Mouse (Mus musculus) heart, embryonic 10.5 days (tissue): ENCODE data around the gene Ifitm1. TPM values are rescaled to one million over a fixed set of nuclear protein-coding genes. Genes with fewer than 3 reads are reported as not detected.
A peak's percentile ranks its signal among the peaks of the same experiment; 100 is the strongest.
"Not testable (repeated sequence)": the region's sequence is repeated elsewhere in the genome, so short reads cannot be mapped to it uniquely, and the experiment has no call there.

Experiments used
- DNase-seq: peaks from one replicate; pipeline ENCODE4 v3.0.0-alpha.2; 2017; ENCODE audit warnings: low spot score
- H3K27ac ChIP-seq: fragments of 300-500 bp; sonication (generic); 2 replicates; pipeline ENCODE4 v1.5.1; 2016; ENCODE audit warnings: mild to moderate bottlenecking
- H3K27me3 ChIP-seq: fragments of 300-500 bp; sonication (generic); 2 replicates; pipeline ENCODE4 v1.6.1; 2016; ENCODE audit warnings: mild to moderate bottlenecking; ENCODE audit not compliant: poor library complexity, insufficient read depth, severe bottlenecking
- H3K36me3 ChIP-seq: fragments of 300-500 bp; sonication (generic); 2 replicates; pipeline ENCODE4 v1.6.1; 2016; ENCODE audit warnings: mild to moderate bottlenecking, moderate library complexity
- H3K4me1 ChIP-seq: fragments of 300-500 bp; sonication (generic); 2 replicates; pipeline ENCODE4 v1.6.1; 2016; ENCODE audit warnings: mild to moderate bottlenecking
- H3K4me3 ChIP-seq: fragments of 300-500 bp; sonication (generic); 2 replicates; pipeline ENCODE4 v1.5.1; 2016; ENCODE audit warnings: mild to moderate bottlenecking, moderate library complexity
- H3K9me3 ChIP-seq: fragments of 300-500 bp; sonication (generic); 2 replicates; pipeline ENCODE4 v1.6.1; 2016; ENCODE audit warnings: mild to moderate bottlenecking, moderate library complexity
- WGBS: fragments of 180-500 bp; shearing (Covaris S2); methylation state at CpG from one replicate; pipeline ENCODE4 v1.1.7; 2016; 5-methylcytosine and 5-hydroxymethylcytosine counted together
- polyA plus RNA-seq: library from polyadenylated mRNA; unstranded; fragments of >200 nt; fragmentation: Nextera tagmentation; extraction: Ambion mirVana; gene quantifications from 2 replicates; pipeline ENCODE4 v1.2.1, GENCODE M21; 2016

The Ifitm1 gene
- polyA plus RNA-seq, 1 experiment from 2014 or later = 12.5 TPM

DNA sequence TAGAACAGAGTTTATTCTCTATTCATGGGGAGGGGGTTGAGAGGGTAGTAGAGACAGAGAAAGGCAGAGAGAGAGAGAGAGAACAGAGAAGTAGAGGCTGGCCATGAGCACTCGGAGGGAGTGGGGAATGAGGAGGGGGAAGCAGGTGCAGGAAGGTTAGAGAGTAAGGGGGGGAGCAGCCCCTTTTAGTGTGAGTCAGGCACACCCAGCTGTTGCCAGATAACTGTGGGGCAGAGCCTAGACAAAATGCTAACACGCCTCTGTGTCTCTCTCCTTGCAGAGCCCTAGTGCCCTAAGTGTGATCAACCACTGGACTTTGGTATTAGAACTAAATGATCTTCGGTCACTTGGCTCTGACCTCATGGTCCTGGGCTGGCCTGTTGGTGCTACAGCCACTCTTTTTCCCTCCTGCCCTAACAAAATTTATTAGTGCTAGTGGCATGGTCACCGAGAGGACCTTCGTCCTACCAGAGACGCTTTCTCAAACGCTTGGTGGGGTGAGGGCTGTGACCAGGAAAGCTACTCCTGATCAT is 44.3 kb downstream of the Ifitm1 start:
- H3K4me3 ChIP-seq = no peak overlapping the region
- DNase-seq = no peak
- peaks cover 22% of the 10 kb centered on the region for H3K4me1 ChIP-seq
- WGBS = 81% methylated on average over 7 of the region's 7 CpGs
- H3K27me3 ChIP-seq = peaks cover 22% of the 10 kb centered on the region
- H3K27ac ChIP-seq = peak overlapping the region; percentile 75; the same call in 1 of the 2 replicates
- H3K36me3 ChIP-seq = no peaks in the 10 kb centered on the region
- no peaks in the 10 kb centered on the region for H3K9me3 ChIP-seq

DNA sequence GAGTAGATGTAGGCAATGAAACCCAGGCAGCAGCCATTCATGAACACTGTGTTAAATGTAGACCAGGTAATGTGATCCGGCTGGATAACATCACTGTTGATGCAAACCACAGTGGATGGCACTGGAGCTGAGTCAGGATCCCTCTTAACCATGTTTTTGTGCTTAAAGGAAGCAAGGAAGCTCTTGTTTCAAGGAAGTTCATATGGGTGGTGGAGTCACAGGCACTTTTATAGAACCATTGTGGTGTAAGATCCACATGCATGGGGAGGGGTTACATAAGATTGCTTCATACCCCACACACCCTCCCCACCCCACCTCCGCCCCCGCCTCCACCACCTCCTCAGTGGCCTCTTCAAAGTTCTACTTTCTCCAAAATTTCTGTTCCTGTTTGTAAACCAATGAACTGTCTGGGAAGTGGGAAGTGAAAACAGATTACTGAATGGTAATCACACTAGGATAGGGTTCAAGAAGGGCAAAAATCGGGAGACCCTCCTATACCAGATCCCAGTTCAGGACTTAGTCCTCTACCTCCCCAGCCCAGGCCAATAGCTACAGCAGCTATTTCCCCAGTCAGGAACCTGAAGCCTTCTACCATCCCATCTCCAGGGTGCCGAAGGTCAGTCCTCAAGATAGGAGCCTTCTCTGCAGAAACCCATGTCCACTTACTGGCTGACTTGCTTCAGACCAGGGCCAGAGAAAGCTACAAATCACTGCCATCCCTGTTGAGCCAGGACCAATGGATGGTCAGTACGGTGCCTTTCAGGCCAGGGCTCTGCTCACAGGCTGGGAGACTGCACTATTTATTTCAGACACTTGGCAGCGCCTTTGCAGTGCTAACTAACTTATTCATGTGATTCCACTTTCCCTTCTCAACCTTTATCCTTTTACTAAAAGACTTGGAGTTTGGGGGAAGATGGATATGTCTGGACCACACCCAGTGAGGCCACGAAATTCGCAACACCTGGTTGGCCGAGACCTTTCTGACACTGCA is 50.0 kb downstream of the Ifitm1 start:
- no peak for DNase-seq
- Histone ChIP-seq H3K4me3 (no peak overlapping the region), H3K27me3 (no peaks in the 10 kb centered on the region), H3K27ac (no peak overlapping the region), H3K9me3 (no peaks in the 10 kb centered on the region), H3K36me3 (no peaks in the 10 kb centered on the region), H3K4me1 (no peaks in the 10 kb centered on the region)
- WGBS = 87% methylated on average over 10 of the region's 10 CpGs

DNA sequence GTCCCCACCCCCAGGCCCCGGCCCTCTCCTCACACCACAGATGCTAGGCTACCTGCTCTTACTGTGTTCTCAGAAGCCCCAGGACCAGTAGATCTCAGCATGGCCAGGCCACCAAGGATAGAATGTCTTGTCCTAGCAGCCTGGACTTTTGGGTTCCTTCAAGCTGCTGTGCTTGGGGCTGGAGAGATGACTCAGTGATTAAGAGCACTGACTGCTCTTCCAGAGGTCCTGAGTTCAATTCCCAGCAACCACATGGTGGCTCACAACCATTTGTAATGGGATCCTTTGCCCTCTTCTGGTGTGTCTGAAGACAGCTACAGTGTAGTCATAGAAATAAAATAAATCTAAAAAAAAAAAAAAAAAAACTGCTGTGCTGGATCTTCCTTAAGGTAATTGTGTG is 50.8 kb downstream of the Ifitm1 start, which contains the start of gene Ifitm6:
Gene Ifitm6, minus strand, starts transcription at position 101 of the 400 bp plus-strand sequence.
- H3K27me3 ChIP-seq, H3K27ac ChIP-seq, H3K4me3 ChIP-seq, H3K9me3 ChIP-seq, H3K4me1 ChIP-seq, DNase-seq, H3K36me3 ChIP-seq: not testable (repeated sequence)
- 84% methylated on average over 1 of the region's 1 CpGs for WGBS

DNA sequence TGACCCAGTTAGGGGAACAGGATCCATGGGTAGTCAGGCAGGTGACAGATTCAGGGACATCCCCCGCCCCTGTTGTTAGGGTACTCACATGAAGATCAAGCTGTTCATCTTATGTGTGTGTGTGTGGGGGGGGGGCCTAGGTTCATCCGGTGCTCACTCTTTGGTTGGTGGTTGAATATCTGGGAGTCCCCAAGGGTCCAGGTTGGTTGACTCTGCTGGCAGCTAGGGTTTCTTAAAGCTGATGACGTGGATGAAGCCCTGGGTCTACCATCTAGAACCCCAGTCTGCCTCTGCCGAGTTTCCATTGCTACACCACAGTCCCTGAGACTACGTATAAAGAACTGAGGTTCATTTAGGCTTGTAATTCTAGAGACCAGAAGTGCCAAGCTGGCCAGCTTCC is 52.0 kb downstream of the Ifitm1 start:
- Histone ChIP-seq H3K9me3 (no peaks in the 10 kb centered on the region), H3K4me3 (no peak overlapping the region), H3K27me3 (no peaks in the 10 kb centered on the region), H3K27ac (no peak overlapping the region), H3K4me1 (no peaks in the 10 kb centered on the region), H3K36me3 (no peaks in the 10 kb centered on the region)
- DNase-seq = no peak
- WGBS = 80% methylated on average over 5 of the region's 5 CpGs

Other genes with a start within 250 kb of the Ifitm1 start
- not detected in 2 replicates for gene Cyp2e1, start 203.5 kb upstream of the Ifitm1 start, polyA plus RNA-seq
- 0.16 and 0.49 TPM in 2 replicates for gene Syce1, start 179.4 kb upstream of the Ifitm1 start, polyA plus RNA-seq
- 1.0 and 1.1 TPM in 2 replicates for gene Zfp941, start 145.0 kb upstream of the Ifitm1 start, polyA plus RNA-seq
- 0.85 TPM in 1 of 2 replicates, not detected in the other for gene Urah, start 132.2 kb upstream of the Ifitm1 start, polyA plus RNA-seq
- not detected in 2 replicates for gene Scgb1c1, start 121.7 kb upstream of the Ifitm1 start, polyA plus RNA-seq
- gene Odf3, start 119.4 kb upstream of the Ifitm1 start, polyA plus RNA-seq = not detected in 2 replicates
- not detected in 2 replicates for gene Gm45785, start 110.9 kb upstream of the Ifitm1 start, polyA plus RNA-seq
- 47.3 and 58.8 TPM in 2 replicates for gene Ric8a, start 110.3 kb upstream of the Ifitm1 start, polyA plus RNA-seq
- gene Bet1l, start 109.6 kb upstream of the Ifitm1 start, polyA plus RNA-seq = 28.1 and 31.4 TPM in 2 replicates
- 249 and 270 TPM in 2 replicates for gene Psmd13, start 85.3 kb upstream of the Ifitm1 start, polyA plus RNA-seq
- 31.5 and 40.1 TPM in 2 replicates for gene Sirt3, start 84.9 kb upstream of the Ifitm1 start, polyA plus RNA-seq
- gene Cox8b, start 66.8 kb upstream of the Ifitm1 start, polyA plus RNA-seq = 13.6 and 46.8 TPM in 2 replicates
- 0.14 TPM in 1 of 2 replicates, not detected in the other for gene Nlrp6, start 46.3 kb upstream of the Ifitm1 start, polyA plus RNA-seq
- 13.7 and 16.1 TPM in 2 replicates for gene Pgghg, start 25.8 kb upstream of the Ifitm1 start, polyA plus RNA-seq
- gene Ifitm5, start 16.9 kb upstream of the Ifitm1 start, polyA plus RNA-seq = 1.8 and 2.3 TPM in 2 replicates
- not detected in 2 replicates for gene Gm45717, start 11.3 kb upstream of the Ifitm1 start, polyA plus RNA-seq
- 402 and 508 TPM in 2 replicates for gene Ifitm2, start 11.2 kb upstream of the Ifitm1 start, polyA plus RNA-seq
- 24.5 and 32.7 TPM in 2 replicates for gene Ifitm3, start 43.5 kb downstream of the Ifitm1 start, polyA plus RNA-seq
- gene Ifitm6, start 50.7 kb downstream of the Ifitm1 start, polyA plus RNA-seq = not detected in 2 replicates
- gene Gm17387, start 61.9 kb downstream of the Ifitm1 start, polyA plus RNA-seq = not detected in 2 replicates
- gene B4galnt4, start 93.9 kb downstream of the Ifitm1 start, polyA plus RNA-seq = 2.6 and 12.7 TPM in 2 replicates
- gene Pkp3, start 111.0 kb downstream of the Ifitm1 start, polyA plus RNA-seq = 0.94 and 3.4 TPM in 2 replicates
- 3.0 and 5.7 TPM in 2 replicates for gene Sigirr, start 133.4 kb downstream of the Ifitm1 start, polyA plus RNA-seq
- gene Ano9, start 150.6 kb downstream of the Ifitm1 start, polyA plus RNA-seq = 0.42 and 0.97 TPM in 2 replicates
- gene Ptdss2, start 155.2 kb downstream of the Ifitm1 start, polyA plus RNA-seq = 87.8 and 91.1 TPM in 2 replicates
- 103 and 105 TPM in 2 replicates for gene Rnh1, start 205.6 kb downstream of the Ifitm1 start, polyA plus RNA-seq
- 89.6 and 92.6 TPM in 2 replicates for gene Hras, start 226.8 kb downstream of the Ifitm1 start, polyA plus RNA-seq
- 3.3 and 6.7 TPM in 2 replicates for gene Lrrc56, start 226.9 kb downstream of the Ifitm1 start, polyA plus RNA-seq
- 1.4 and 2.1 TPM in 2 replicates for gene Lmntd2, start 246.9 kb downstream of the Ifitm1 start, polyA plus RNA-seq
- 22.6 and 41.4 TPM in 2 replicates for gene Rassf7, start 248.6 kb downstream of the Ifitm1 start, polyA plus RNA-seq